Mouse (Mus musculus) liver, embryonic 14.5 days (tissue): Measurements from ENCODE around the gene Timm10. TPM values are rescaled to one million over a fixed set of nuclear protein-coding genes. Genes with fewer than 3 reads are reported as not detected.

Experiments
- ATAC-seq: fragments of 200-750 bp; cut with Nextera tagmentation; 2 replicates; pipeline ENCODE4 v1.8.0; 2017; ENCODE audit warnings: moderate number of reproducible peaks, mild to moderate bottlenecking, moderate library complexity; ENCODE audit not compliant: insufficient read depth
- DNase-seq, 3 experiments: peaks; one replicate each; pipeline ENCODE4 v3.0.0-alpha.2; 2012 to 2013; ENCODE audit warnings: low read depth in 3 of 3, low spot score in 3 of 3
- H3K27ac ChIP-seq: fragments of 300-500 bp; sonication (generic); 2 replicates; pipeline ENCODE4 v1.5.1; 2014; ENCODE audit warnings: moderate library complexity, mild to moderate bottlenecking, control low read depth, inconsistent platforms
- H3K27me3 ChIP-seq: fragments of 300-500 bp; sonication (generic); 2 replicates; pipeline ENCODE4 v1.6.1; 2014; ENCODE audit warnings: mild to moderate bottlenecking, low read length, moderate library complexity; ENCODE audit not compliant: control insufficient read depth, insufficient read depth
- H3K36me3 ChIP-seq: fragments of 300-500 bp; sonication (generic); replicated peaks from 2 replicates; pipeline ENCODE4 v1.6.1; 2014; ENCODE audit warnings: low read depth; ENCODE audit not compliant: control insufficient read depth, insufficient read depth
- H3K4me1 ChIP-seq, 2 experiments: fragments of 200-500 bp in 1 of 2; fragments of 300-500 bp in 1 of 2; sonication (generic) in 1 of 2; replicated peaks; 2 replicates each; pipeline ENCODE4 v1.6.1; 2012 to 2014; ENCODE audit warnings: antibody characterized with exemption in 1 of 2, inconsistent platforms in 1 of 2, low read length in 1 of 2; ENCODE audit not compliant: control insufficient read depth in 2 of 2, insufficient read depth in 2 of 2
- H3K4me2 ChIP-seq: fragments of 300-500 bp; sonication (generic); 2 replicates; pipeline ENCODE4 v1.6.1; 2014; ENCODE audit warnings: low read depth, mild to moderate bottlenecking, control low read depth, moderate library complexity
- H3K4me3 ChIP-seq, 2 experiments: fragments of 200-500 bp in 1 of 2; fragments of 300-500 bp in 1 of 2; sonication (generic) in 1 of 2; 2 replicates each; pipeline ENCODE4 v1.5.1; 2012 to 2014; ENCODE audit warnings: low read depth in 2 of 2, low read length in 2 of 2, mild to moderate bottlenecking in 2 of 2, control low read depth in 1 of 2, inconsistent platforms in 1 of 2, moderate library complexity in 1 of 2; ENCODE audit not compliant: insufficient read depth in 1 of 2
- H3K9ac ChIP-seq: fragments of 300-500 bp; sonication (generic); replicated peaks from 2 replicates; pipeline ENCODE4 v1.6.1; 2014; ENCODE audit warnings: mild to moderate bottlenecking, control low read depth, moderate library complexity
- H3K9me3 ChIP-seq: fragments of 300-500 bp; sonication (generic); 2 replicates; pipeline ENCODE4 v1.6.1; 2016; ENCODE audit warnings: low read length, mixed read lengths; ENCODE audit not compliant: control insufficient read depth
- CTCF ChIP-seq: IDR thresholded peaks from 2 replicates; pipeline ENCODE4 v1.5.1; 2016; ENCODE audit warnings: antibody characterized with exemption, low read depth, control low read depth
- EP300 ChIP-seq: IDR thresholded peaks from 2 replicates; pipeline ENCODE4 v1.6.1; 2016; ENCODE audit warnings: antibody characterized with exemption, low read depth
- WGBS: fragments of 180-500 bp; shearing (Covaris S2); extraction: QIAGEN DNeasy Blood & Tissue Kit; methylation state at CpG from one replicate; pipeline ENCODE4 v1.1.7; 2014; ENCODE audit not compliant: insufficient replicate concordance; 5-methylcytosine and 5-hydroxymethylcytosine counted together
- polyA plus RNA-seq, 2 experiments: library from polyadenylated mRNA; depleted of rRNA in 1 of 2; stranded (reverse) in 1 of 2; unstranded in 1 of 2; fragments of >200 nt; fragmentation: Nextera tagmentation in 1 of 2; extraction: Ambion mirVana in 1 of 2; gene quantifications; 2 replicates each; pipeline versions ENCODE4 v1.2.1 to v1.2.3; 2012 to 2014

Timm10 gene
- polyA plus RNA-seq, 2 experiments = 41.5 to 46.6 TPM

- peak overlapping the region; percentile 99 for H3K4me2 ChIP-seq
- peak overlapping the region; percentile 60 to 88 for H3K4me3 ChIP-seq
- WGBS = 21% methylated on average over 6 of the region's 6 CpGs
- DNase-seq (peak in 1 of 3 experiments; percentile 58), ATAC-seq (no peak)
- no peaks in the 10 kb centered on the region for H3K9me3 ChIP-seq
- H3K36me3 ChIP-seq = peaks cover 79% of the 10 kb centered on the region
- peaks cover 29 to 32% of the 10 kb centered on the region in 2 experiments for H3K4me1 ChIP-seq
- no peaks in the 10 kb centered on the region for H3K27me3 ChIP-seq
- H3K9ac ChIP-seq = peak overlapping the region; percentile 86
- H3K27ac ChIP-seq = peak overlapping the region; percentile 98
- TF ChIP-seq EP300 = no peak; the same call in 1 of the 2 replicates
- TF ChIP-seq CTCF = peak; percentile 59
Measured at GRCm38 (mm10) chr2:84843654-84844053, 16.9 kb downstream of the Timm10 start.

DNA sequence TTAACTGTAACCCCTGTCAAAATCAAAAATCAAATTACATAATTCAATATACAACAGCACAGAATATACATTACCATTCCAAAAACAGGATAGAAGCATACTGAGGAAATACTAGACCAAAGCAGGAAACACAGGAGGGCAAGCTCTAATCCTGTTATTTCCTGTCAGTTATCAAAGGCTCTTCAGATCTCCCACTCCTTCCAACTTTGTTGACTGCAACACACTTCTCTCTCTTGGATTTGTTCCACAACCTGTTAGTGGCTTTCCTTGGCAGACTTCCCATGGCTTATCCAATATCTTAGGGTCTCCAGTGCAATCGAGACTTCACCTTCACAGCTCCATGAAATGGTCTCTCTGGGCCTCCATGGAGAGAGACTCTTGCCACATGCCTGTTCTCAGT lies 18.4 kb downstream of the Timm10 start:
- no peak for ATAC-seq
- TF ChIP-seq CTCF (no peak), EP300 (no peak)
- no peak overlapping the region; a peak in 1 of 4 replicates for H3K4me3 ChIP-seq

DNA sequence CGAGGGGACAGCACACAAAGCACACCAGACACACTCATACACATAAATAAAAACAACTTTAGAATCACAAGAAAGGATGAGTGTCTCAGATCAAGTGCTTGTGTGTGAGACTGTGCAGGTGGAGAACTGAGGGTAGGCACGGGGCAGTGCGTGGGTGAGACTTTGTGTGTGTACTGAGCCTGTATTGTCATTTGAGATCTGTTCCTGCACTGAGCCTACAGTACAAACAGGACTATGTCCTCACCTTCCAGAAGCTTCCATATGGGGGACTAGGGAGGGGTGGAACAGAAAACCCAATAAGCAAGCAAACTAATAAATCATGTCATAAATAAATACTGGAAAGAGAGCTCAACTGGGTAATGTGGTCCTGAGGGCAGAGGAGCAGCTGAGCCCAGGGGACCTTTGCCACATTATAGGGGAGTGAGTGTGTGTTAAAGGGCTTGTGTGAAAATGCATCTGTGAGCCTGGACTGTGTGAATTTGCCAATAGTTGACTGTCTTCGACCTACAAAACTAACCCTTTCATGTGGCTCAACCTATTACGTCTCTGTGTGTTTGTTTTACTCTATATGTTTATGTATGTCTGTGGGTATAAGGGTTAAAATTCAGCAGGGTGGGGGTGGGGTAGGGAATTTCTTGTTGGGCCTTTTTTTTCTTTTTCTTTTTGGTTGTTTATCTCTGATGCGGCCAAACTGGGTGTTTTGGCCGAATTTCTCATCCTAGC lies 23.8 kb downstream of the Timm10 start:
- peaks cover 0 to 13% of the 10 kb centered on the region in 2 experiments; a peak in 2 of 4 replicates for H3K4me1 ChIP-seq
- no peaks in the 10 kb centered on the region for H3K27me3 ChIP-seq
- peak; percentile 58 for ATAC-seq
- DNase-seq = no peak
- no peak overlapping the region for H3K4me3 ChIP-seq
- H3K4me2 ChIP-seq = 0 out of 2 replicates have a peak overlapping the region, but pooled peaks have one; percentile 13
- H3K9me3 ChIP-seq = no peaks in the 10 kb centered on the region
- H3K9ac ChIP-seq = no peak overlapping the region
- 73% methylated on average over 7 of the region's 7 CpGs for WGBS
- H3K27ac ChIP-seq = peak overlapping the region; percentile 10
- TF ChIP-seq CTCF = no peak
- H3K36me3 ChIP-seq = peaks cover 100% of the 10 kb centered on the region

More for the DNA sequence above, 18.4 kb downstream of the Timm10 start:
- Histone ChIP-seq H3K9ac (peak overlapping the region; percentile 13; the same call in 1 of the 2 replicates), H3K27ac (peak overlapping the region; percentile 6; the same call in 1 of the 2 replicates), H3K27me3 (no peaks in the 10 kb centered on the region), H3K4me2 (peak overlapping the region; percentile 99), H3K9me3 (no peaks in the 10 kb centered on the region), H3K4me1 (peaks cover 25 to 35% of the 10 kb centered on the region in 2 experiments), H3K36me3 (peaks cover 94% of the 10 kb centered on the region)
- WGBS = 52% methylated on average over 1 of the region's 1 CpGs
- no peak for DNase-seq

GRCm38 (mm10) chr2:84851130-84852040 lies 24.6 kb downstream of the Timm10 start:
- no peak for TF ChIP-seq EP300
- no peak for TF ChIP-seq CTCF
- WGBS = 69% methylated on average over 23 of the region's 23 CpGs
- Histone ChIP-seq H3K9ac (no peak overlapping the region), H3K27ac (peak overlapping the region; percentile 12; the same call in 1 of the 2 replicates), H3K4me3 (no peak overlapping the region), H3K4me1 (peaks cover 0 to 11% of the 10 kb centered on the region in 2 experiments; a peak in 2 of 4 replicates), H3K4me2 (peak overlapping the region; percentile 18), H3K36me3 (peaks cover 100% of the 10 kb centered on the region), H3K27me3 (no peaks in the 10 kb centered on the region), H3K9me3 (no peaks in the 10 kb centered on the region)
- DNase-seq (no peak), ATAC-seq (peak; percentile 70)
